Mouse (Mus musculus): ENCODE measurements around the gene Armh2. TPM values are rescaled to one million over a fixed set of nuclear protein-coding genes. Genes with fewer than 3 reads are reported as not detected.

Armh2 gene
- polyA plus RNA-seq (2012; rRNA removed): not detected in 2 replicates

DNA sequence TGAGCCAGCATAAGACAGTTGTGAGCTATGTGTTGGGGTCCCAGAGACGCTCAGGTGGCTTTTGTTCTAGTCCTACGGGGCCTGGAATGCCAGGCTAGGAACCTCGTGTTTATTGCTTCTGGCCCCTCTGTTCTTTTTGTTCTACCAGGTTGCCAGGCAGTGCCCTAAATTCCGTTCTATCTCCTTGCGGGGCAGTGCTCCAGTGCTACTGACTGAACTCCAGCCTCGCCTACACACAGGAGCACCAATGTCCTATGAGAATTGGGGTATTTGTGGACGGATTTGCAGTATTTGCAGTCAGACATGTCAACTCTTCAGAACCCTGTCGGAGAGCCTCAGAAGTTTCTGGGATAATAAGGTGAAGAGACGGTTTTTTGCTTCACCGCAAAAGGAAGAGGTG is at the start of gene Armh2:
Gene Armh2 (plus strand): TSS at position 205 of the 400 bp plus-strand sequence.
- TF ChIP-seq POLR2A (IDR thresholded peaks at IDR 0.05; ENCODE audit: borderline replicate concordance, extremely low read depth, low read depth, low read length): no peak
- TF ChIP-seq CTCF (IDR thresholded peaks at IDR 0.05; ENCODE audit: insufficient read depth, low read length): no peak
- Histone ChIP-seq H3K4me3 (replicated peaks; ENCODE audit: extremely low read depth, low read depth, low read length) (no peak within 1 kb of the TSS), H3K4me1 (ENCODE audit: control insufficient read depth, insufficient read depth, low read length) (no peaks in the 10 kb centered on the region)
- no peak for DNase-seq
- 92% methylated on average over 10 of the region's 10 CpGs for WGBS

DNA sequence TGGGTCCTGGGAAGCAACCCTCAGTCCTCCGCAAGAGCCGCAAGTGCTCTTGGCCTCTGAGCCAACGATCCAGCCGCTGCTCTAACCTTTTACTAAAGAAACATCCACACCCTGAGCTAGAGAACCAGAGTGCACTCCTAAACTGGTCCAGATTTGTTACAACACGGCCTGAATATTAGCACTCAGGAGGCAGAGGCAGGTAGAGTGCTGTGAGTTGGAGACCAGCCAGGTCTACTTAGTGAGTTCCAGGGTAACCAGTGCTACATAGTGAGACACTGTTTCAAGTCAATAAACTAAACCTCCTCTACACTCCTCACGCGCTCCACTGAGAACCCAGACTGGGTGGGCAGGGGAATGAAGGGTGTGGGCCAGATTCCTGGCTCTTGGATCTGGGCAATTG is 47.7 kb upstream of the Armh2 start:
- no peak for DNase-seq
- H3K4me3 ChIP-seq (replicated peaks; ENCODE audit: extremely low read depth, low read depth, low read length): no peak overlapping the region
- no peaks in the 10 kb centered on the region for H3K4me1 ChIP-seq (ENCODE audit: control insufficient read depth, insufficient read depth, low read length)
- TF ChIP-seq POLR2A (IDR thresholded peaks at IDR 0.05; ENCODE audit: borderline replicate concordance, extremely low read depth, low read depth, low read length) (no peak), CTCF (IDR thresholded peaks at IDR 0.05; ENCODE audit: insufficient read depth, low read length) (no peak)
- 70% methylated on average over 7 of the region's 7 CpGs for WGBS

DNA sequence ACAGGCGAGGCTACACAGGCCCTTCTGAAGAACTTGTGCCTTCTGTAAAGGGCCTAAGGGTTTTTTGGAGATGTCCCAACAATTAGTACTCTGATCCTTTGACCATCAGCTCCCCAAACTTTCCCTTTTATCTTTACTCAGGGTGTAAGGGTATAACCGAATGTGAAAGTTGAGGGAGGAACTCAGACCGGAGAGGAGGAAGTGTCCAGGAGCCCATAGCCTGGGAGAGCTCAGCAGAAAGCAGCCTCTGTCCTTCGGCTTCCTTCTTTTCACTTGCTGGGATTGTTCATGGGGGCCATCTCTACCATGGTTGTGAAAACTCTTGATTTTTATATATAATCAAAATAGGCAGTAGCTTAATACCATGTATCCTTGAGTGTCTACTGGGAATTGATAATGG is 42.3 kb upstream of the Armh2 start:
- Histone ChIP-seq H3K4me1 (ENCODE audit: control insufficient read depth, insufficient read depth, low read length) (no peaks in the 10 kb centered on the region), H3K4me3 (replicated peaks; ENCODE audit: extremely low read depth, low read depth, low read length) (no peak overlapping the region)
- no peak for DNase-seq
- 94% methylated on average over 4 of the region's 4 CpGs for WGBS
- TF ChIP-seq CTCF (IDR thresholded peaks at IDR 0.05; ENCODE audit: insufficient read depth, low read length) (no peak), POLR2A (IDR thresholded peaks at IDR 0.05; ENCODE audit: borderline replicate concordance, extremely low read depth, low read depth, low read length) (no peak)

DNA sequence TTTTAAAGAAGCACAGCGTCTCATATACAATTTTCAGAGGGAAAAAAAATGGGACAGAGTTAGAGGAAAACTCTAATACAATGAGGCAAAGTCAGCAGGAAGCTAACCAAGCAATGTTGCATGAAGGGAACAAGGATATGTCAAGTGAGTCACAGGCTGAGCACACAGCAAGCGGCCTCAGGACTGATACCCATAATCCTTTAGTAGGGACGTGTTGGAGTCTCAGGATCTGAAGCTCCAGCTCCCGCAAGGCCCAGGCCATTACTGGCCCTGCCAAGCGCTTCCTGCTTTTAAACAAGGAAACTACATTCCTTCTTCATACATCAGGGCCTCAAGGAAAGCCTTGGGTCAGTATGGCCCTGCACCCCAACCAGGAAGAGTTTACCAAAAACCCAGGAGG is 38.9 kb upstream of the Armh2 start:
- 79% methylated on average over 5 of the region's 5 CpGs for WGBS
- no peak for DNase-seq
- no peaks in the 10 kb centered on the region for H3K4me1 ChIP-seq (ENCODE audit: control insufficient read depth, insufficient read depth, low read length)
- TF ChIP-seq CTCF (IDR thresholded peaks at IDR 0.05; ENCODE audit: insufficient read depth, low read length) (no peak), POLR2A (IDR thresholded peaks at IDR 0.05; ENCODE audit: borderline replicate concordance, extremely low read depth, low read depth, low read length) (no peak)
- no peak overlapping the region for H3K4me3 ChIP-seq (replicated peaks; ENCODE audit: extremely low read depth, low read depth, low read length)

DNA sequence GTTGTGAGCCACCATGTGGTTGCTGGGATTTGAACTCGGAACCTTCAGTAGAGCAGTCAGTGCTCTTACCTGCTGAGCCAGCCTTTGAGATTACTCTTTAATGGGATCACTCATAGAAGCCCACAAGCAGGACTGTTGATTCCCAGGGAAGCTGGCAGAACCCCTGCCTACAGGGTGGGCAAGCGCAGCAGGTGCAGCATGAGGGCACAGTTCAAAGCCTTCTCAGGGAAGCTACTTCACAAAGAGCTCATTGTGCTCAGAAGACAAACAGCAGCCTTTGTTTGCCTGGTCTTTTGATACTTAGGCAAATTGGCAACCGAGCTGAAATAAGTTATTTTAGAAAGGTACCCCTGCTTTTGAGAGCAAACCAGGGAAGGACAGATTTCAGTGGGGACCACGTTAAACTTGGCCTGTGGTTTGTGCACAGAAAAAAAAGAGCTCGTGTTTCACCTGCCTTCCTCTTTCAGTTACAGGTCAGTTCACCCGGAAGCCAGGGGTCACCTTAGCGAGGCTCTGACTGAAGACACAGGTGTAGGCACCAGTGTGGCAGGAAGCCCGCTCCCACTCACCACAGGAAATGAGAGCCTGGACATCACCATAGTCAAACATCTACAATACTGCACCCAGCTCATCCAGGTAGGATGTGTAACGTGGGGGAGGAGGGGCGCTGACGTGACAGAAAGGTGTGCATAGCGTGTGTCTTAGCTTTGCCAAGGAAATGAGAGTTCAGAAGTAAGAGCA is 31.2 kb upstream of the Armh2 start:
- Histone ChIP-seq H3K4me1 (ENCODE audit: control insufficient read depth, insufficient read depth, low read length) (no peaks in the 10 kb centered on the region; the same call in 1 of the 2 replicates), H3K4me3 (replicated peaks; ENCODE audit: extremely low read depth, low read depth, low read length) (no peak overlapping the region)
- 70% methylated on average over 12 of the region's 12 CpGs for WGBS
- no peak for TF ChIP-seq CTCF (IDR thresholded peaks at IDR 0.05; ENCODE audit: insufficient read depth, low read length)
- DNase-seq: no peak

DNA sequence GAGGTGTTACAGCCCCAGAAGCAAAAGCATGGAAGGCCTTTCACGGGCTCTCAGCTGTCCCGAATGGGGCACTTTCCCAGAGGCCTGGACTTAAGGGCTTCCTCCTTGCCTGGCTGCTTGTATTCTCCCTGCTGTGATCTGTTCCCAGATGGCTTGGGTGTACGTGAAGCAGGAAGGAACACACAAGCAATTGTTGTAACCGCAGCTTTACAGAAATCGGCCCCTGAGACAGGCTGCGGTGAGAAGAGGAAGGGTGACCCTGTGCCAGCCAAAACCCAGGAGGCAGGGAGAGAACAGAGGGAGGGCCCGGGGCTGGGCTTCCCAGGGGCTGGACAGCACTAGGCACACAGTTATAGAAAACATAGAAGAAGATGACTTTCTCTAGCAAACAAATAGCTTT is 30.1 kb upstream of the Armh2 start:
- no peak for TF ChIP-seq CTCF (IDR thresholded peaks at IDR 0.05; ENCODE audit: insufficient read depth, low read length)
- no peak for TF ChIP-seq POLR2A (IDR thresholded peaks at IDR 0.05; ENCODE audit: borderline replicate concordance, extremely low read depth, low read depth, low read length)
- Histone ChIP-seq H3K4me1 (ENCODE audit: control insufficient read depth, insufficient read depth, low read length) (peaks cover 5% of the 10 kb centered on the region), H3K4me3 (replicated peaks; ENCODE audit: extremely low read depth, low read depth, low read length) (no peak overlapping the region)
- no peak for DNase-seq
- WGBS: 30% methylated on average over 7 of the region's 7 CpGs

DNA sequence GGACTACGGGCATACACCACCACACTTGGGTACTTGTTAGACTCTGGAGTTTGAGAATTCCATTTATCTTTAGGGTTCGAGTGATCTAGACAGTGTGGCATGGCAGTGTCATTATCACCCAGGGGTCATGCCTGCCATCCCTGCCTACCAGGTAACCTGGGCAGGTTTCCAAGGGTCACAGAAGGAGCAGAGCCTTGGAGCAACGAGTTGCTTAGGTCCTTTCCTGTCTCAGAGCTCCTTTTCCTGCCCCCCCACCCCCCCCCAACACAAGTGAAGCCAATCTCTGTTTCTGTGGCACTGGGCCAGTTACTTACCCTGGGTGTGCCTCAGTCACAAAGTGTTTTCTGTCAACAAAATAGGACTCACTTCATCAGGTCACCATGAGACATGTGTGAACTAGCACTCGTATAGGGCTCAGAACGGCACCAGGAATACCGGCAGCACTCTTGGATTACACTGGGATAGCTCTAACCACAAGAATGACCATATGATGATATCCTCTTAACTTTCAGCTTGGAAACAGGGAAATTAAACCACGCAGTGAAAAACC is 28.4 kb upstream of the Armh2 start:
- no peak for TF ChIP-seq CTCF (IDR thresholded peaks at IDR 0.05; ENCODE audit: insufficient read depth, low read length)
- H3K4me1 ChIP-seq (ENCODE audit: control insufficient read depth, insufficient read depth, low read length): peaks cover 7% of the 10 kb centered on the region
- DNase-seq: no peak
- no peak overlapping the region for H3K4me3 ChIP-seq (replicated peaks; ENCODE audit: extremely low read depth, low read depth, low read length)
- 34% methylated on average over 7 of the region's 7 CpGs for WGBS

DNA sequence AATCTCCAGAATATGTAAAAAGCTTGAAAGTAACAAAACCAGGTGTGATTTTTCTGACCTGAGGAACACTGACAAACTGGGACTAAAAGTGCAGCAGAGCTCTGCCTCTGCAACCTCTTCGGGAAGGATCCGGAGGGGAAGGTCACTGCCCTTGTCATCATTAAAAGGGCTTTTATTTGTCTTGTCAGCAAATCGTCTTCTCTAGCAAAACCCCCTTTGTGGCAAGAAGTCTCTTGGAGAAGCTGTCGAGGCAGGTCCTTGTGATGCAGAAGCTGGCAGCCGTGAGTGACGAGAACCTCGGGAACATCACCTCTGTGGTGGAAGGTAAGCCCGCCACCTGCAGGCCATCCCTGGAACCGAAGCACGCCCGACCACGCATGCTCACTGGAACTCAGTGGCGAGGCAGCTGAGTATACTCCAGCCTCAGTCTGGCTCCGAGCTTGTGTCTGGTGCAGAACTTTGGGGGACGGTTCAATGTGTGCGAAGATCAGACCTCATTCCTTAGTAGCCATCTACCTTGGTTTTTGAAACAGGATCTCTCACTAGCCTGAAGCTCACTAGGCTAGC is 27.5 kb upstream of the Armh2 start:
- peaks cover 8% of the 10 kb centered on the region for H3K4me1 ChIP-seq (ENCODE audit: control insufficient read depth, insufficient read depth, low read length)
- TF ChIP-seq CTCF (IDR thresholded peaks at IDR 0.05; ENCODE audit: insufficient read depth, low read length): peak; percentile 91
- no peak for TF ChIP-seq POLR2A (IDR thresholded peaks at IDR 0.05; ENCODE audit: borderline replicate concordance, extremely low read depth, low read depth, low read length)
- WGBS: 13% methylated on average over 16 of the region's 16 CpGs
- peak; percentile 90 for DNase-seq
- no peak overlapping the region for H3K4me3 ChIP-seq (replicated peaks; ENCODE audit: extremely low read depth, low read depth, low read length)

DNA sequence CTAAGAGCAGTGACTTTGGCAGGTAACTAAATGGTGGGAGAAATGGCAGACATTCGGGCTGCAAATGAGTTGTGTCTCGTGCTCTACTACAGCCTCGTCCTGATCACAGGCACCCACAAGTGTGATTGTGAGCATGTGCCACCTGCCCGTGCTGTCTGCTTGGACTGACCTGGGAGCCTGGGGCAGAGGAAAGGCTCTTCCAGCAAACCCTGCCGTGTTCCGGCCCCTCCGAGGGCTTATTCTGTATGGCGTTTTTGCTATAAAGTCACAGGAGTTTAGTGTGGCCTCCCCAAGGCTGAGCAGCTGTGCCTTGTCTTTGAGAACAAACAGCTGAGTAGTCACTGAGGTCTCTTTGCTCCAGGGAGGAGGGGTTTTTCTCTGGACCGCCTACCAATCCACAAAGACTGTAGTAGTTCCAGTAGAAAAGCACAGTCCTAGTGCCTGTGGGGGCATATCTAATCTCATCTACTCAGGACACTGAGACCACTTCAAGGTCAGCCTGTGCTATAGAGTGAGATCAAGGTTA is 26.6 kb upstream of the Armh2 start:
- no peak overlapping the region for H3K4me3 ChIP-seq (replicated peaks; ENCODE audit: extremely low read depth, low read depth, low read length)
- no peak for TF ChIP-seq CTCF (IDR thresholded peaks at IDR 0.05; ENCODE audit: insufficient read depth, low read length)
- TF ChIP-seq POLR2A (IDR thresholded peaks at IDR 0.05; ENCODE audit: borderline replicate concordance, extremely low read depth, low read depth, low read length): no peak
- 74% methylated on average over 9 of the region's 9 CpGs for WGBS
- peaks cover 8% of the 10 kb centered on the region for H3K4me1 ChIP-seq (ENCODE audit: control insufficient read depth, insufficient read depth, low read length)
- DNase-seq: no peak

DNA sequence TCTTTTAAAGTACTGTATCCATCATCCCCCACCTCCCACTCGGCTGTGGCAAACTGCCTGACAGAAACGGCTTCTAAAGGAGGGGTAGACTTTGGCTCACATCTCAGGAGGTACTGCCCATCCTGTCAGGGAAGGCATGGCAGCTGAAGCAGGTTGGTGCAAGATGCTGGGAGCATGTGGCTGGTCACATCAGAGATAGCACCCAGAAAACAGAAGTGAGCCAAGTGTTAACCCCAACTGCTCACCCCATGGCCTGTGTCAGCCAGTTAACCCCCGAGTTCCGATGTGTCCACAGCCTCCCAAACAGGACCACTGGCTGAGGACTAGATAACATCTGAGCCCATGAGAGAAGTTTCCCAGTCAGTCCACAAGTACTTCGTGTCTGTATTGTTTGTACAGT is 25.4 kb upstream of the Armh2 start:
- H3K4me3 ChIP-seq (replicated peaks; ENCODE audit: extremely low read depth, low read depth, low read length): no peak overlapping the region
- peaks cover 8% of the 10 kb centered on the region for H3K4me1 ChIP-seq (ENCODE audit: control insufficient read depth, insufficient read depth, low read length)
- 46% methylated on average over 5 of the region's 5 CpGs for WGBS
- no peak for DNase-seq
- TF ChIP-seq POLR2A (IDR thresholded peaks at IDR 0.05; ENCODE audit: borderline replicate concordance, extremely low read depth, low read depth, low read length) (no peak), CTCF (IDR thresholded peaks at IDR 0.05; ENCODE audit: insufficient read depth, low read length) (no peak)
